Mouse (Mus musculus) heart, embryonic 16.5 days (tissue): ENCODE data around the gene Agpat3. TPM values are rescaled to one million over a fixed set of nuclear protein-coding genes. Genes with fewer than 3 reads are reported as not detected.

ENCODE experiments used
- ATAC-seq: fragments of 200-750 bp; cut with Nextera tagmentation; replicated peaks from 2 replicates; pipeline ENCODE4 v1.8.0; 2017; ENCODE audit warnings: moderate number of reproducible peaks; ENCODE audit not compliant: insufficient read depth, low FRiP score; ENCODE audit errors: extremely low read depth
- H3K27ac ChIP-seq: fragments of 300-500 bp; sonication (generic); 2 replicates; pipeline ENCODE4 v1.5.1; 2014; ENCODE audit warnings: mild to moderate bottlenecking, low read length, control low read depth, moderate library complexity
- H3K27me3 ChIP-seq: fragments of 300-500 bp; sonication (generic); 2 replicates; pipeline ENCODE4 v1.6.1; 2014; ENCODE audit warnings: low read length, mixed read lengths; ENCODE audit not compliant: control insufficient read depth, insufficient read depth
- H3K36me3 ChIP-seq: fragments of 300-500 bp; sonication (generic); 2 replicates; pipeline ENCODE4 v1.6.1; 2014; ENCODE audit not compliant: control insufficient read depth, insufficient read depth
- H3K4me1 ChIP-seq: fragments of 300-500 bp; sonication (generic); 2 replicates; pipeline ENCODE4 v1.6.1; 2014; ENCODE audit warnings: low read length, mixed read lengths; ENCODE audit not compliant: control insufficient read depth, insufficient read depth
- H3K4me2 ChIP-seq: fragments of 300-500 bp; sonication (generic); 2 replicates; pipeline ENCODE4 v1.6.1; 2014; ENCODE audit warnings: low read depth, mild to moderate bottlenecking, control low read depth, low read length
- H3K4me3 ChIP-seq: fragments of 300-500 bp; sonication (generic); 2 replicates; pipeline ENCODE4 v1.5.1; 2014; ENCODE audit warnings: mild to moderate bottlenecking, control low read depth, low read length
- H3K9ac ChIP-seq: fragments of 300-500 bp; sonication (generic); 2 replicates; pipeline ENCODE4 v1.6.1; 2014; ENCODE audit warnings: low read length, control low read depth
- H3K9me3 ChIP-seq: fragments of 300-500 bp; sonication (generic); replicated peaks from 2 replicates; pipeline ENCODE4 v1.6.1; 2016; ENCODE audit warnings: low read length; ENCODE audit not compliant: control insufficient read depth
- WGBS: fragments of 180-500 bp; shearing (Covaris S2); extraction: QIAGEN DNeasy Blood & Tissue Kit; methylation state at CpG from one replicate; pipeline ENCODE4 v1.1.7; 2014; 5-methylcytosine and 5-hydroxymethylcytosine counted together
- polyA plus RNA-seq: library from polyadenylated mRNA; unstranded; fragments of >200 nt; fragmentation: Nextera tagmentation; extraction: Ambion mirVana; gene quantifications from 2 replicates; pipeline ENCODE4 v1.2.1, GENCODE M21; 2015

Gene Agpat3
- polyA plus RNA-seq, 1 experiment from 2014 or later, result 56.6 TPM

GRCm38 (mm10) chr10:78236885-78237629 is 115.2 kb downstream of the Agpat3 start:
- 73% methylated on average over 8 of the region's 8 CpGs for WGBS
- Histone ChIP-seq H3K4me2 (no peak overlapping the region), H3K9ac (no peak overlapping the region), H3K27ac (no peak overlapping the region), H3K27me3 (no peaks in the 10 kb centered on the region), H3K9me3 (no peaks in the 10 kb centered on the region), H3K4me3 (no peak overlapping the region), H3K4me1 (peaks cover 3% of the 10 kb centered on the region; the same call in 1 of the 2 replicates), H3K36me3 (no peaks in the 10 kb centered on the region)
- no peak for ATAC-seq

DNA sequence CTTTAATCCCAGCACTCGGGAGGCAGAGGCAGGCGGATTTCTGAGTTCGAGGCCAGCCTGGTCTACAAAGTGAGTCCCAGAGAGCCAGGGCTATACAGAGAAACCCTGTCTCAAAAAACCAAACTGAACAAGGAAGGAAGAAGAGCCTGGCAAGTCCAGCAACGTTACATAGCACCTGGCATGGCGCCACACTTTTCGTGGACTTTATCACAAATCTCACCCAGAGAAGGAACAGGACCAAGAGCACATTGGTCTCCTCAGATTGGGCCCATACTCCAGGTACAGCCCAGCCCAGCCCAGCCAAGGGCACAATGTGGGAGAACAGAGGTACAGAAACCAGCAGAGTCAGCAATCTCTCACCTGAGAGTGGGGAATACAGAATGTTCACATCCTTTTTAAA is 118.5 kb downstream of the Agpat3 start:
- H3K4me2 ChIP-seq, result no peak overlapping the region
- no peaks in the 10 kb centered on the region for H3K27me3 ChIP-seq
- H3K4me3 ChIP-seq, result no peak overlapping the region
- H3K9me3 ChIP-seq, result no peaks in the 10 kb centered on the region
- peaks cover 5% of the 10 kb centered on the region; the same call in 1 of the 2 replicates for H3K36me3 ChIP-seq
- no peak overlapping the region for H3K9ac ChIP-seq
- H3K27ac ChIP-seq, result no peak overlapping the region
- WGBS, result 75% methylated on average over 6 of the region's 6 CpGs
- no peak for ATAC-seq
- peaks cover 3% of the 10 kb centered on the region; the same call in 1 of the 2 replicates for H3K4me1 ChIP-seq

DNA sequence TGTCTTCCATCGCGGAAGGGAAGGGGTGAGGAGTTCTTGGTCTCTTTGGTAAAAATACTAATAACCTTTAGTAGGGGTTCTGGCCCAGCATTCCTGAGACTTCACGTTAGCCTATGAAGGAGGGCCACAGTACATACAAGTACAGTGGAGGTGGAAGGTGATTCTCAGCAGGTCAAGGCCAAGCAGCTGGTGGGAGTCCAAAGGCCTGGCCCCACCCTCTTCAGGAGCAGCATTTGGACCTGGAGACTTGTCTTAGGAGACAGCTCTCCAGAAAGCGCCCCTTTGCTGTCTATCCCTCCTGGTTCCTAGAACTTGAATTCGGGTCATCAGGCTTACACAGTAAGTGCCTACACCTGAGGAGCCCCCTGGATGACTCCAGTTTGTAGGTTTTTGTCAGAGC is 119.1 kb downstream of the Agpat3 start:
- no peak overlapping the region for H3K4me3 ChIP-seq
- H3K4me2 ChIP-seq, result no peak overlapping the region
- H3K27ac ChIP-seq, result no peak overlapping the region
- ATAC-seq, result no peak
- peaks cover 5% of the 10 kb centered on the region; the same call in 1 of the 2 replicates for H3K36me3 ChIP-seq
- H3K9me3 ChIP-seq, result no peaks in the 10 kb centered on the region
- no peaks in the 10 kb centered on the region for H3K27me3 ChIP-seq
- H3K9ac ChIP-seq, result no peak overlapping the region
- 86% methylated on average over 5 of the region's 5 CpGs for WGBS
- peaks cover 3% of the 10 kb centered on the region; the same call in 1 of the 2 replicates for H3K4me1 ChIP-seq

GRCm38 (mm10) chr10:78232301-78232980 is 119.8 kb downstream of the Agpat3 start:
- H3K4me2 ChIP-seq, result no peak overlapping the region
- no peaks in the 10 kb centered on the region for H3K27me3 ChIP-seq
- no peak overlapping the region for H3K4me3 ChIP-seq
- WGBS, result 80% methylated on average over 4 of the region's 4 CpGs
- H3K9me3 ChIP-seq, result no peaks in the 10 kb centered on the region
- peaks cover 8% of the 10 kb centered on the region for H3K36me3 ChIP-seq
- no peak for ATAC-seq
- no peak overlapping the region for H3K9ac ChIP-seq
- H3K4me1 ChIP-seq, result peaks cover 3% of the 10 kb centered on the region; the same call in 1 of the 2 replicates
- no peak overlapping the region for H3K27ac ChIP-seq

GRCm38 (mm10) chr10:78228560-78228928 is 123.7 kb downstream of the Agpat3 start:
- Histone ChIP-seq H3K4me2 (no peak overlapping the region), H3K9ac (no peak overlapping the region), H3K4me1 (no peaks in the 10 kb centered on the region; the same call in 1 of the 2 replicates), H3K4me3 (no peak overlapping the region), H3K27ac (no peak overlapping the region), H3K9me3 (no peaks in the 10 kb centered on the region), H3K36me3 (peaks cover 8% of the 10 kb centered on the region), H3K27me3 (no peaks in the 10 kb centered on the region)
- no peak for ATAC-seq
- 84% methylated on average over 5 of the region's 5 CpGs for WGBS

DNA sequence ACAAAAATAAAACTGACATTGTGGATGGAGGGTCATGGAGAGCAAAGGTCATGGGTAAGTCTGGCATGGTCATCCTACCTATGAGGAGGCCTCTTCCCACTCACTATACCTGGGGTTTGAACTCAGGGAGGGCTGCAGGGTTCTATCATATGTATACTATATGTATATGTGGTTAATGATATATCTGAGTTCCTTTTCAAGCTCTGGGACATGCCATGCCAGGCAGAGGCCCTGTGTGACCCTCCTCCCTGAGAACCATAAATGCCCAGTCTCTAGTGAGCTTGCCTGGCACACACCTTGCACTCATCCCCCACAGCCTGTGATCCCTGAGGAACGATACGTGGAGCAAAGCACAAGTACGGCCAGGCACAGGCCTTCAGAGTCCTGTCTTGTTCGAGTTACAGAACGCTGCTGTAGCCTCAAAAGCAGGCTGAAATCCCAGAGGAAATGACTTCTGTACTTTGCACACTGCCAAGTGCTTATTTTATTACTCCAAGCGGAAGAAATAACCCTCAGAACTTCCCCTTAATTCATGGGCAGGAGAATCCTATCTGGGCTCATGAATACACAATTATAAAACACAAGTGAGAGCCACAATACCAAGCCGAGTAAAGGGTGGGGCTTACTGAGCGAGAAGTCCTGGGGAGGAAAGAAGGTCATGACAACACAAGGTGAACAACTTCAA is 124.3 kb downstream of the Agpat3 start:
- Histone ChIP-seq H3K4me2 (no peak overlapping the region), H3K9ac (no peak overlapping the region), H3K36me3 (peaks cover 8% of the 10 kb centered on the region), H3K9me3 (no peaks in the 10 kb centered on the region), H3K4me1 (no peaks in the 10 kb centered on the region; the same call in 1 of the 2 replicates), H3K4me3 (no peak overlapping the region), H3K27ac (no peak overlapping the region), H3K27me3 (no peaks in the 10 kb centered on the region)
- no peak for ATAC-seq
- WGBS, result 76% methylated on average over 8 of the region's 8 CpGs

DNA sequence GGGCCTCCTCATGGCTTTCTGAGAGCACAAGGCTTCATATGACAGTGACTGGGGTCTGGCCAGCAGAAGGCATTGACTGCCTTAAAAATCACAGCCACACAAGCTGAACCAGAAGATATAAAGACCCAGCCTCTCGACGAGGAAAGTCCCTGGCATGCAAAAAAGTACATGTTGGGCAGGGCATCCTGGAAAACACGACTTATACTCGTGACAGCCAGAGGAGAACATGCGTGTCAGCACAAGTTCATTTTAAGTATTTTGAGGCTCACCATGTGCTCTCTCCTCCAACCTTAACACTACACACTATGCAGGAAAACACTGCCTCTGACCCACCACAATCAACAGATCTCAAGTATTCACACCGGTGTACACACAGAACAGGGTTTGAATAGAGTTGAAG is 128.2 kb downstream of the Agpat3 start:
- H3K4me2 ChIP-seq, result no peak overlapping the region
- no peak overlapping the region for H3K9ac ChIP-seq
- no peak for ATAC-seq
- peaks cover 9% of the 10 kb centered on the region for H3K36me3 ChIP-seq
- no peaks in the 10 kb centered on the region for H3K27me3 ChIP-seq
- WGBS, result 83% methylated on average over 6 of the region's 6 CpGs
- no peak overlapping the region for H3K4me3 ChIP-seq
- no peak overlapping the region for H3K27ac ChIP-seq
- no peaks in the 10 kb centered on the region for H3K9me3 ChIP-seq
- H3K4me1 ChIP-seq, result no peaks in the 10 kb centered on the region

DNA sequence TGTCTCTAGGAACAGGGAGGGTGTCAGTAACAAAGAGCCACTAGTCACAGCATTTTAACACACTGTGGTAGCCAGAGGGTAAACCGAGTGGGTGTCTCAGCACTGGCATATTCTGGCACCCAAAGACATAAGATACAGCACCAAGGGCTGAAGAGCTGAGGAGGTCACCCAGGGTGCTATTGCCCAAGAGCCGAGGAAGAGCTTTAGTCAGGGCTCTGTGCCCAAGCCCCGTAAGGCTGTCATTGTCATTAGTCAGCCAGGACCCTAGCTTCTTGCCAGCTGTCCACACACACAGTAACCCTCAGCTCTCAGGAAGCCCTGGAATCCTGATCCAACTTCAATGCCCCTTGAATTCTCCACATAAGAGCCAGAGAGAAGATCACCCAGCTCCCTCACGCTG is 129.4 kb downstream of the Agpat3 start:
- no peaks in the 10 kb centered on the region for H3K9me3 ChIP-seq
- peaks cover 11% of the 10 kb centered on the region for H3K36me3 ChIP-seq
- ATAC-seq, result no peak
- H3K4me3 ChIP-seq, result no peak overlapping the region
- H3K4me1 ChIP-seq, result no peaks in the 10 kb centered on the region
- H3K9ac ChIP-seq, result no peak overlapping the region
- no peak overlapping the region for H3K4me2 ChIP-seq
- no peaks in the 10 kb centered on the region for H3K27me3 ChIP-seq
- no peak overlapping the region for H3K27ac ChIP-seq
- WGBS, result 64% methylated on average over 4 of the region's 4 CpGs

DNA sequence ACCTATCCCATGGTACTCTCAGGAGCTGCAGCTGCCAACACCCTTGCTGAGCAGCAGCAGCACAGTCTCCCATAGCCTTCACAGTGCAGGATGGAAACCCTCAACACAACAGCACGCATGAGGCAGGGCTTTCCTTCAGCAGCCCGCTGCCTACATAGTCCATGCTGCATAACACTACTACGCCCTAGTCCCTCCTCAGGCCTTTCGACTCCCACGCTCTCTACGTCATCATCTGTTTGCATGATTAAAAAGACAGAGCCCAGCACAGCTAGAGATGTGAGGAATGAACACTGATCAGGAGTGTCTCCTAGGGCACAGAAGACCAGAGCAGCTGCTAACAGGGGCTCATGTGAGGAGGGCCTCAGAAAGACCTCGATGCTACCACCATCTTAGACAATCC is 131.0 kb downstream of the Agpat3 start:
- WGBS, result 83% methylated on average over 7 of the region's 7 CpGs
- H3K27me3 ChIP-seq, result no peaks in the 10 kb centered on the region
- H3K9ac ChIP-seq, result no peak overlapping the region
- no peaks in the 10 kb centered on the region for H3K9me3 ChIP-seq
- no peaks in the 10 kb centered on the region for H3K4me1 ChIP-seq
- H3K4me3 ChIP-seq, result no peak overlapping the region
- no peak for ATAC-seq
- no peak overlapping the region for H3K27ac ChIP-seq
- peaks cover 14% of the 10 kb centered on the region for H3K36me3 ChIP-seq
- no peak overlapping the region for H3K4me2 ChIP-seq
